Mouse (Mus musculus) inflammation-experienced regulatory T-cells, adult 6 months (primary cell): ENCODE data around the gene 5430419D17Rik. TPM values are rescaled to one million over a fixed set of nuclear protein-coding genes. Genes with fewer than 3 reads are reported as not detected.

Experiments
- ATAC-seq: one replicate; pipeline ENCODE4 v1.8.0; 2017
- polyA plus RNA-seq, 3 experiments: library from polyadenylated mRNA; unstranded; fragments of 100-300 nt; shearing (Covaris generic); gene quantifications; one replicate each; pipeline ENCODE4 v1.2.1; 2017

5430419D17Rik gene
- not detected for polyA plus RNA-seq

DNA sequence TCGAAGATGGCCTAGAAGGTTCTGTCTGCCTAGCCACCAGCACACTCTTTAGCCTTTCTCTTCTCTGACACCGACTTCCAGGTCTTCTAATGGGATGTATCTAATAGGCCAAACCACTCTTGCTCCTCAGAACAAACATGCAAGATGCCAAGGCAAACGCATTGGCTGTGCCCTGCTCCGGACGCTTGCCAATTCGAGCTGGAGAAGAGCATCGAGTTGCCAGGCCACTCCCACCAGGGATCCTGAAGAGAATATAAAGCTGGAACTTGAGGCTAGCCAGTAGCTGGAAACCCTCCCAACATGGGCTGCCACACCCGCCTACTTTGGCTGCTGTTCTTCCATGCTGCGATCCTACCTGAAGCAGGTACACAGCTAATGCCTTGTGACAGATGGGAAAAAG is at the start of gene 5430419D17Rik:
Gene 5430419D17Rik (plus strand): TSS at position 282 of the 400 bp plus-strand sequence.
- no peak for ATAC-seq

DNA sequence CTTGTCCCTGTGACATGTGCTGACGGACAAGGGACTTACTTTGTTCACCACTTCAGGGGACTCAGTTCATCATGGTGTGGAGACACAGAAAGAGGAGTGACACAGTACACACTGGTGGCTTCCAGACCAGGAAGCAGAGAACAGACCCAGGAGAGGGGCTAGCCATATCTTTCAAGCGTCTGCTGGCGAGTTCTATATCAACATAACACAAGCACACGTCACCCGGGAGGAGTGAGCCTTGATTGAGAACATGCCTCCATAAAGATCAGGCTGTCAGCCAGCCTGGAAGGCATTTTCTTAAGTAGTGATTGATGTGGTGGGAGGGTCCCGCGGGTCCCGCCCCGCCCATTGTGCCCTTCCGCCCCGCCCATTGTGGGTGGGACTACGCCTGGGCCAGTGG is 44.2 kb upstream of the 5430419D17Rik start:
- ATAC-seq = no peak

DNA sequence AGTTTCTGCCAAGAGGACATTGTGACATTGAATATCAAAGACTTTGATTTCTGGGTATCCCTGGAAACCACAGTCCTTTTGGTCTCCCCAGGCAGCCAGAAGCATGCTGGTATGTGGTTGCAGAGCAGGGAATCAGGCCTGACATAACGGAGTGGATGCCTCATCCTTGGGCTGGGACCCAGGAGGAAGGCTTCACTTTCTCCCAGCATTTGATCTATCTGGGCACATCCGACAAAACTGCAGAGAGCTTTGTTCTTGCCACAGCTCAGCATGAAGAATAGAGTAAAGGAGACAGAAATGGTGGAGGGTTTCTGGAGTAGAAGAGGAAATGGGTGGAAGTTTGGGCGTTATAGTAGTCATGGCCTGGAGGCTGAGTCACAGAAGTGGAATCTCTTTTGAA is 41.0 kb upstream of the 5430419D17Rik start:
- no peak for ATAC-seq

DNA sequence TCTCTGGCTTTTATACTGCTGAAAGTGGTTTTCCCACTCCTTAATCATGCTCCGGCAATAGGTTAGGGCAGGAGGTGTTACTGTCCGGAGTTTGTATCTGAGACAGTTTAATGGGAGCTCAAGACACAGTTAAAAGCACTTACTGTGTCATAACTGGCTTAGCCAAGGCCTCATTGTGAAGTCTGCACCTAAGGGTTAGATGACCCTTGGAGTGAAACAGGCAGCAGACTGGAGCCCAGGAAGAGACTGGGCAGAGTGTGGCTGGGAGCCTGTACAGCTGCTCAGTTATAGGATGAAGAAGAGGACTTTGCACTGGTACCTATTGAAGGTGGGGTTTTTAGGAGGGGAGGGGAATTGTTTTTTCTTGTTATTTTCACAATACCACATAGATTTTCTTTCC is 28.0 kb upstream of the 5430419D17Rik start, which contains the start of gene 4933402N03Rik:
Gene 4933402N03Rik (minus strand): TSS at position 101 of the 400 bp plus-strand sequence.
- ATAC-seq = no peak

DNA sequence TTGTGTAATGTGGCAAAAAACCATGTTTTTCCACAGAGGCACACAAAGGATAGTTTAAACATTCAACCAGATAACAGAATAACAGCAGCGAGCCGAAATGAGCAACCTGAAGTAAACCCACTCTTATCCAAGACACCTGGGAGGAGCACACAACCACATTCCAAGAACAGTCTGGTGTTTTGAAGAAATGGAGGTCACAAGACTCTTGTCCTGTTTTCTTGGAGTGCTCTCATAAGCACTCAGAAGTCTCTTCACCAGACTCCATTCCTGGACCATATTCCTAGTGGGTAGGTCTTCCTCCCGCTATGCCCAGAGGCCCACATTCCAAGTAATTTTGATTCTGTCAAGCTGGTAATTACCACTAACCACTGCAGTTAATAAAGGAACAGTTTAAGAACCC is 24.0 kb upstream of the 5430419D17Rik start:
- no peak for ATAC-seq

DNA sequence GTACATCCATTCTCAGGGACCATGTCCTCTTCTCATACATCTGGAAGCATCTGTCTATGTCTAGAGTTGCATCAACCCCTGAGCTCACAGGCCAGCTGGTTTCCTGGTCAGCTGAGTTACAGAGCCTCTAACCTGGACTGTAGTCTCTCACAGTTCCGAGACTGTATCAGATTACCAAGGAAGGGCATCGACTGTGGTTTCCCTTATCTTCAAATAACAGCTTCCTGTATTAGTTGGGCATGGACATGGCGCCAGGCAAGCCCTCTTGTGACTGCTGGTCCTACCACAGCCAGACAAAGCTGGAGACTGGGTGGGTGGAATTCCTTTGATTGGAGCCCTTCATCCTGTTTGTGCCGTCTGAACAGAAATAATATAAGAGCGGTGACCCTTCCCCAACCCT is 21.2 kb upstream of the 5430419D17Rik start:
- no peak for ATAC-seq

DNA sequence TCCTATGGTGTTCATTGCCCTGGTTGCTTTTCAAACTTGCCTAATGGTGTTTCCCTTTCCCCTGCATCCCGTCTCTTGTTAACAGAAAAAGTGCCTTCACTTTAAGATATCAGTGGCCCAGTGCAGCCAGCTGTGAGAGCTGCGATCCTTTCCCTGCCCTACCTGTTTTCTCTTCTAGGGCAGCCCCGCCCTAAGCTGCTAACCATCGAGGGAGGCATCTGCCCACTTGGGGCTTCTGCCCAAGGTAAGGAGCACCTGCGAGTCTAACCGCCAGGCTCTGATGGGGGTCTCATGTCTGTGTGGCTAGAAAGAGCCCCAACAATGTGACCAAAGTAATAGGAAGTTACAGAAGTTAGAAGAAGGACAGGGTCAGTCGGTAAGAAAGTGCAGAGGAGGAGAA is 12.0 kb upstream of the 5430419D17Rik start:
- no peak for ATAC-seq

DNA sequence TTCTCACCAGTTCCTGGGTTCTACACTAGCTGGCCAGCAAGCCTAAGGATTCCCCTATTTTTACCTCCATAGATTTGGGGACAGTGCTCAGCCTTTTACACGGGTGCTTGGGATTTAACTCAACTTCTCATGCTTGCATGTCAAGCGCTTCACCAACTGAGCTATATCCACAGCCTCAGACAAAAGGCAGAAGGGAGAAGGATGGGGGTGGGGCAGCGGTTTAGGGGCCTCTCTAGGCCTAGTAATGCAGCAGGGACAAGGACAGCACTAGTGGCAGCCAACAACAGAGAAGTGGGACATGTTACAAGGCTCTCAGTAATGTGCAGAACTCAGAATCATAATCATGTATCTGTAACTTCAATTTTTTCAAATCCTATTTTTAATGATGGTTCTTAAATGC is 6.4 kb upstream of the 5430419D17Rik start:
- ATAC-seq = no peak

DNA sequence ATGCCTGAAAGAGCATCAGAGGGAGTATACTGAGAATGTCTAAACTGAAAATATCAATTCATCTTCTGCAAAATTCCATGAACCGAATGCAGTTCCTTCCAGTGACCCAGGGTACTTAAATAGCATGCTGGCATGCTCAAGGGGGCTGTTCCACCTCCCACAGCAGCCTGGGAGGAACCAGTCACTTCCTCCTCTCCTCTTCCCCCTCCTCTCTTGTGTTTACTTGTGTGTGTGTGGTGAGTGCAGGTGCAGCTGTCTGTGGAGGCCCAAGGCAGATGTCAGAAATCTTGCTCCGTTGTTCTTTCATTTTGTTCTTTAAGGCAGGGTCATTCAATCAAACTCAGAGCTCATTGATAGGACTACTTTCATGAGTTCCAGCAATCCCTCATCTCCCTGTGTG is 5.1 kb upstream of the 5430419D17Rik start:
- ATAC-seq = no peak

DNA sequence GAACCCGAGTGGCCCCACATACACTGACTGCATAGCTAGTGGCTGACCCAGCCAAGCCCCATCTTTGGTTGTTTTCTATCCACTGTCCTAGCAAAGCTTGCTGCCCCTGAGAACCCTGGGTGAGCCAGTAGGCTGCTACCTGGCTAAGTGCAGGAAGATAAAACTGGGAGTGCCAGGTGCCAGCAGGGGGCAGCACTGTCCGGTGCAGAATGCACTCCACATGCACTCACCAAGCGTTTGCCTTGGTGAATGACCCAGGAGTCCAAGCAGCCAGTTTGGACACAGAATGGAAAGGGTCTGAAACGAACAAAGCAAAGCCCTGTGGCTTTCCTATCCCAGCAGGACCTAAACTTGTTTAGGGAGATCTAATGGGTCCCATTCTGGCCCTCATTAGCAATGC is 8.5 kb downstream of the 5430419D17Rik start:
- no peak for ATAC-seq

DNA sequence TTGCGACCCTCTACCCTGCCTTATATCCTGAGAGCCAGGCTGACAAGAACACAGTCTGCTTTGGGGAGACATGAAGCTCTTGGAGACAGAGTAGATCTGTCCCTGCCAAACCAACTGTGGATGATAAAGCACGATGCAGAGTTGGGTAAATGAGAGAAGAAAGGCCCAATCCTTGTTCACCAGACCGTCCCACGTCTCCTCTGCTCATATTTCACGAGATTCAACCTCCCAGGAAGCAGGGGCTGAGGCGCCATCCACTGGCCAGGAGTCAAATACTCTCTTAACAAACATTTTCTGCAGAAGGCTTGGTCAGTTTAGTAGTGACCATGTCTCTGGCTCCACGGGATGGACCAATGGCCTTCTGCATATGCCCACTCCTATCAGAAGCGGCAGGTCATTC is 10.1 kb downstream of the 5430419D17Rik start:
- ATAC-seq = no peak

DNA sequence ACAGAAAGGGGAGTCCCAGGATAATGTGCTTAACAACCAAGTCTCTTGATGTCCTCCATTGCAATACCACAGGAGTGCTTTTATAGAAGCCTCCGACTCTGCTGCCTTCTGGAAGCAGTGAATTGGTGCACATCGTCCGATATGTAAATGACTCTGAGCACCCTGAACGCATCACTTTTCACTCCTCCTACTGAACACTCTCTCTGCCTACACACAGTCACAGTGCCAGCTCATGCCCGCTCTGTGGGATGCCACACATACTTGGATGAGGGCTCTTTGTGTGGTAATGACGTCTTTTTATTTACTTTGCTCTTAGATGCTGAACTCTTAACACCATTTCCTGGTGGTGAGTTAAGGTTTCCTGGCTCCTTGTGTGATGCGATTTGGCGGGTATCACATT is 12.8 kb downstream of the 5430419D17Rik start:
- ATAC-seq = no peak

DNA sequence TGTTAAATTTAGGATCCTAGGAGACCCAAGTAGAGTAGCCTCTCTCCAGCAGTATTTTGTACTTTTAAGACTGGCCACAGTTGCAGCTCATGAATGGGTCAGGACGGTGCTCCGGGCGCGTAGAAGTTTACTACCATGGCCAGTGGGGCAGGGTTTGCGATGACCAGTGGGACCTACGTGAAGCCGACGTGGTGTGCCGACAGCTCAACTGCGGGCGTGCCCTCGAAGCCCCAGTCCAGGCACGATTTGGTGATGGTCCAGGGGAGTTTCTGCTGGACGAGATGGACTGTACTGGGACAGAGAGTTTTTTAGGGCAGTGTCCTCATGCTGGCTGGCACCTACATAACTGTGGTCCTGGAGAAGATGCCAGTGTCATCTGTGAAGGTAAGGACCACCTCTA is 13.8 kb downstream of the 5430419D17Rik start:
- ATAC-seq = no peak

DNA sequence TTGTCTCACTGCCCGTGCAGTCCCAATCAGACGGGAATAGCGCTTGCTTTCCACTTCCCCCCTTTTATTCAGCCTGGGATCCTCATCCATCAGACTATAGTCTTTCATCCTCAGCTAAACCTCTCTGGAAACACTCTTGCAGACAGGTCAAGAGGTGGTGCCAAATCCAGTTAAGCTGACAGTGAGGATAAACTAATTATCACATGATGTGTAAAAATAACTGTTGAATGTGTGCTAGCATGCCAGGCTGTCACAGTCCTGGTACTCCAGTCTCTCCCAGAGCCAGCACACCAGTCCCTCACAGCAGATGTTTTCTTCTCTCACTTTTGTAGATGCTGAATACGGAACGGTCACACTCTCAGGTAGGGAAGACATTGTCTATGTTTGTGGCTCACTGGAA is 48.9 kb downstream of the 5430419D17Rik start:
- ATAC-seq = no peak

DNA sequence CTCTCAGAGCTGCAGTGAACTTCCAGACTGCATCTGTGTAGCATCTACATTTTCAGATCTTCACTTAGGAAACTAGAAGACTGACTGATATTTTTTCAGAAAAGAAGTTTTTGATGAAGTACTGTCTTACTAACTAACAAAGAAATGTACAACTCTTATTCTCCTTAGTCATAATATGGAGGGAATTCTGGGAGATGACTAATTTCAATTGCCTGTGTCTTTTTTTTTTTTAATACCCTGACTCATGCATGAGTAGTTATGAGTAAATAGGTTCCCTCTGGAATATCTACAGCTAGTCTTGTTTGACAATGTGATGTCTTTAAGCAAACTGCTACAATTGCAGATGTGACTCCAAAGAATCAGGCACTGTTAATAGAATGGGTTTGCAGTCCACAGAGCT is 61.9 kb downstream of the 5430419D17Rik start:
- no peak for ATAC-seq

DNA sequence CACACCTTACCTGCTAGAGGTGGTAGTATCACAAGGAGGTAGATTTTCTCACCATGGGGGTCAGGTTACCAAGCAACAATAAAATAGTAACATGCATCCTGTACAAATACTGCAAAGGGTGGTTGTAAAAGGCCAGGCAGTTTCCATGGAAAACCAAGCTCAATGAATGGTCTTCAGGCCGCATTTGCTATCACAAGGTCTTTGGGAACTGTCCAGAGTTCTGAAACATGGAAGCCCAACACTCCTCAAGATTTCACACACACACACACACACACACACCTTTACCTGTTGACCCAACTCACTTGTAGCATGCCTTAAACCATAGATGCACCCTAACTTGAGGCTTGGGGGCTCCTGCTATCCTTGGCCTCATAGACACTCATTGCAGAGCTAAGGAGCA is 70.8 kb downstream of the 5430419D17Rik start:
- no peak for ATAC-seq

DNA sequence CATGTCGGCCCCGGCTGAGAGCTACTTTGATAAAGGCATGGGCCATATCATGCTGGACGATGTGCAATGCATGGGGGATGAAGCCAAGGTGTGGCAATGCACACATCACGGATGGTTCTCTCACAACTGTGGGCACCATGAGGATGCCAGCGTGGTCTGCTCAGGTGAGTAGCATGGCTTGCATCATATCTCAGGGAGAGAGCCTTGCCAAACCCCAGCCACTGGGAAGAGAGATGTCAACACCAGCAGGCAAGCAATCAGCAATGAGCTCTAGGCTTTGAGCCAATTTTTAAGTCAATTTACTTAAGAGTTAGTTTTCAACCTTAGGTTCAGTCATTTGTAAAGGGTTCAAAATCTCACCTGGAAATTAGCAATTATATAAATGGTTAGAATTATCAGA is 82.6 kb downstream of the 5430419D17Rik start:
- no peak for ATAC-seq

DNA sequence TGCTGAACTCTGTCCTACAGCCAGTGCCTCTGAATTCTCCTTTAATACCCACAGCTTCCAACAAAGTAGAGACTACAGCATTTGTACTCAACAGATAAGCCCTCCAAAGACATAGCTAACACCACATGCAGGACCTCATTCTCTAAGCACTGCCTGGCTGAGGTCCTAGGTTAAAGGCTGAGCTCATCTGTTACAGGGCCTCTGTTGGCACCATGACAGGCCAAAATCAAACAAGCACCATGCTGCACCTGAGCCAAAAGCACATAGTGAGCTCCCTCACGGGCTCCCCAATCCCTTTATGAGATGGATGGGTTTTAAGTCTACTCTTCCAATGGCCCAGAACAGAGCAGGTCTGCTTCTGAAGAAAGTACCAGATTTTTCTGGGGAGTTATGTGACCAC is 83.1 kb downstream of the 5430419D17Rik start:
- ATAC-seq = no peak

DNA sequence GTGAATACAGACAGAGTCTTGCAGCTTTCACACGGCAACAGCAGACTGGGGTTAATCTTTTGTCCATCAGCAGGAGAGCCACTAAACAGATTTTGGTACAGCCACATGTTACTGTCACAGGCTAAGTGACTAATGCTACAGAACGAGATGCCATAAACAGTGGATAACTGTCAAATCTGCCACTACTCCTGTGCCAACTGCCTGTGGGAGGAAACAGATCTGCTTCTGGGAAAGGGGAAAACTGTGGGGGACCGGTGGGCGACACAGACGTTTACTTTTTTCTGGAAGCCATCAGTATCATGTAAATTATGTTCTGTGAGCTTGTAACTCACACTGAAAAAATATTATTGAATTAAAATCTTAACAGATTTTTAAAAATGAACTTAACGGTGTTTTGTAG is 86.7 kb downstream of the 5430419D17Rik start:
- ATAC-seq = no peak

DNA sequence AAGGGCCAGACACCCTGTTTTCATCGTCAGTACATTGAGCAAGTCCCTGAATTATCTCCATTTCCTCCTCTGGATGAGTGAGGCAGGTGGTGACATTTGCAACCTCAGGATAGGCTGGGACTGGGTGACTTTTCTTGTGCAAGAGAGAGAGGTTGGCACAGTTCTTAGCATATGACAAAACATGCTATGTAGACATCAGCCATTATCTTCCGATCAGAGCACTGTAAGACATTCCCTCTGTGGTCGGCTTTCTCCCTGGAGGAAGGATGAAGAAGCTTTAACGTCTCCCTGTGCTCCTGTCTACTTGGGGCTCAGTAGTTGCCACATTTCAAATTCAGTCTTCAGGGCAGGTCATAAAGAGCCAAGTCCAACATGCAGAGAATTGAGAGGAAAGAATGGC is 90.0 kb downstream of the 5430419D17Rik start:
- no peak for ATAC-seq

DNA sequence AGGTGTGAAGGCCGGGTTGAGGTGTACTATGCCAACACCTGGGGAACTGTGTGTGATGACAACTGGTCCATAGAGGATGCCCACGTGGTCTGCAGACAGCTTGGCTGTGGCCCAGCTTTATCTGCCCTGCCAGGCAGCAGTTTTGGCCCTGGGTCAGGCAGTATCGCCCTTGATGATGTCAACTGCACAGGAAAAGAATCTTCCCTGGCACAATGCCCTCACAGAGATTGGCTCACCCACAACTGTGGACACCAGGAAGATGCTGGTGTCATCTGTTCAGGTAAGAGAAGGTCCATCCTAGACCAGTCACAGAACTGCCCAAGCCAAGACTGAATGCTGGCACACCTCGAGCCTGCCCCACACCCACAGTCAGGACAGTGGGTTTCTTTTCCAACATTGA is 91.6 kb downstream of the 5430419D17Rik start:
- no peak for ATAC-seq

DNA sequence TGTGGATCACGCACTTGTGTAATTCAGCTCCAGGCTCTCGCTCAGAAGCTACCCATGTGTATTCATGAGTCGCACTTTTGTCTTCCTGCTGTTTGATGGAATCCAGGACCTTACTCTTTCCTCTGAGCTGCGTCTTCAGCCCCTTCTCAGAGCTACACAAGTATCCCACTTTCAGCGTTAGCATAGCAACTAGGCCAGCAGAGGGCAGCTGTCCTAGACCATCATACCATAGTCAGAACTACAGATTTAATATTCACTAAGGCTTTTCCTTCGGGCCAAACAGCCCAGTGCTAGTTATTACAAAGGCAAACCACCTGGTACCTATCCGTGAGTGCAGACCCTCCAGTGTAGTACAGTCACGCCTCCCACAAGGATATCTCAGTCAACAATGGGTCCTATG is 122.9 kb downstream of the 5430419D17Rik start:
- ATAC-seq = no peak

DNA sequence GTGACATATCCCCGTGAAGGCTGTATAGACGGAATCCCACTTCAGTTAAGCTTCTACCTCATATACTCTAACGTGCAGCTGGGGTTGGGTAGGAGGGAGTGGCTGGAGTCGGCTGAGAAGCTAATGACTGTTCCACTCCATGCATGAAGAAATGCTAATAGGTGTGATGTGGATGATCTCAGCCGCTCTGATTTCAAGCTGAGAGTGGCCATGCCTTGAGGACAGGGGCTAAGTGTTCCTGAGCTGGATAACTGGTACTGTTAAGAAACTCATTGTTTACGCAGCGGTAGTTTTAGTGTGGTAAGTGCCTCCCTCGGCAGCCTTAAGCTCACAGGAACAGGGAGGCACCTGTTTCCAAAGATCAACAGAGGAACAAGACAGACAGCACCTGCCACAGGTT is 129.1 kb downstream of the 5430419D17Rik start:
- ATAC-seq = no peak

DNA sequence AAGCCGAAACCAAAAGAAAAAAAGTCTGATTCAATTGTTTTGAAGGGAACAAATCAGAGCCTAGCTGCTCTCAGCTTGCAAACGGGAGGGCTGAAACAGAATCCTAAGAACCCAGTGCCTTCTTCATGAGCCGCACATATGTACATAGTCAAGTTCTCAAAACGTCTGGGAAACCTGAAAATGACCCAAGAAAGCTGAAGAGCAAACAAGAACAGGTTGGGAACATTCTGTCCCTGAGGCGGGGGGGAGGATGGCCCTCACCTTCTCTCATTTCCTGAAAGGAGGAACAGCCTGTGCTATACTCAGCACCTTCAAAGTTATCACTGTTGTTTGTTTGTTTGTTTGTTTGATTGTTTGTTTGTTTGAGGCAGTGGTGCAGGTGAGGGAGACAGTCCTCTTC is 132.5 kb downstream of the 5430419D17Rik start:
- ATAC-seq = no peak

DNA sequence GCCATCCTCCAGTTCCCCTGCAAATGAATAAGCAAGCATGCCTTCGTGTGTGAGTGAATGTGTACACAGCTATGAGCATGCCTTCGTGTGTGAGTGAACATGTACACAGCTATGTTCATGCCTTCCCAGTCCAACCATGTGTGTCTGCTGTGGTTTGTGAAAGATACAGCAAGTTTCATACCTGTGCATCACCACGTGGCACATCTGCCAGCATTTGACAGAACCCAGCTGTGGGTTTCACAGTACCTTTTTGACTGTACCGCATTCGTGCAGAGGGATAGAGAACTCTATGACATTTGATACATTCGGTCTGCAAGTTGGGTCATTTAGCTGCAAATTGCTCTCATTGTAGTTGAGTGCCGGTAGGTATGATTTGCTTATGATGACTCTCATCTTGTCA is 140.3 kb downstream of the 5430419D17Rik start:
- ATAC-seq = no peak

DNA sequence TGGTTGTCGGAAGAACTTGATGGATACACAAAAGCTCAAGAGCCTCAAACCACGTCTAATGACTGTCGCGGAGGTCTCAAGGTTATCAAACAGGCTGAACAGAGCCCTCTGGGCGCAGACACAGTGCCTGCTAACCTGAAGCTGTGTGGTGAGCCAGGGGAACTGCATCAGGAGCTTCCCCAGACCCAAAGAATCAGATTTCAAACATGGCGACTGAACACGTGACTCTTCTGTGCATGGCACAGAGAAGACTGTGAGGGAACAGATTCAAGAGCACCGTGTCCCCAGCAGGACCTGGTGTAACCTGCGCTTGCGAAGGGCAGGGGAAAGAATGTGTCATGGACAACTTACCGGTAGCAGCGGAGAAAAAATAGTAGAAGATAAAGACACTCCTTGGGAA is 143.4 kb downstream of the 5430419D17Rik start:
- ATAC-seq = no peak
